Mouse (Mus musculus) liver, embryonic 14.5 days (tissue): ENCODE measurements at regions not wholly inside any gene's neighbourhood (a gene's known extent, or its start where the extent isn't known, plus 50 kb on each side); places are given as distances from the start of the nearest gene placed in this dataset.

ENCODE experiments used
- CTCF ChIP-seq: IDR thresholded peaks from 2 replicates; pipeline ENCODE4 v1.5.1; 2016; ENCODE audit warnings: antibody characterized with exemption, low read depth, control low read depth
- EP300 ChIP-seq: IDR thresholded peaks from 2 replicates; pipeline ENCODE4 v1.6.1; 2016; ENCODE audit warnings: antibody characterized with exemption, low read depth

GRCm38 (mm10) chr10:116645108-116645507 is 63.8 kb upstream of the Cnot2 start:
- TF ChIP-seq CTCF (no peak), EP300 (no peak)
